Mouse (Mus musculus) lung, adult 2 months (tissue): ENCODE measurements around the gene Alpk1.

Experiments
- CTCF ChIP-seq: fragments of 200-500 bp; IDR thresholded peaks from 2 replicates; pipeline ENCODE4 v1.5.1; 2011; ENCODE audit warnings: mild to moderate bottlenecking, low read length, control low read depth; ENCODE audit not compliant: insufficient read depth
- POLR2A ChIP-seq: fragments of 200-500 bp; IDR thresholded peaks from 2 replicates; pipeline ENCODE4 v1.6.1; 2011; ENCODE audit warnings: low read depth, mild to moderate bottlenecking, control low read depth, low read length, borderline replicate concordance; ENCODE audit errors: extremely low read depth

DNA sequence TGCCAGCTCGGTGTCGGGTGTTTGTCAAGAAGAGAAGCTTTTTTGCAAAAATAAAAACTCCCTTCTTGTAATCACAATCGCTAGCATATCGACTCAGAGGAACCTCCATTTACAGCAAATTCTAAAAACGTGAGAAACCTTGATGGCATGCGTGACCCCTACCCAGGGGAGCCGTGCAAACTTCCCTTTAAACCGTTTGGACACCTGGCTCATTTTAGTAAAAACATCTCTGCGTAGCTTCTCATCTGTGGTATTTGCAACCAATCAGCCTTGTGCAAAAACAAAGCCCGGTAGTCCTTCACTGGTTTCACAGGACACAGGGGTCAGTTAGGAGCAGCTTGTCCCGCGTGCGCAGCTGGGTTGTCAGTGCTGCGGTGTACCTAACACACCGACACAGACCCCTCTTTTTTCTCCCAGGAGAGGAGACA lies 10.7 kb upstream of the Alpk1 start:
- TF ChIP-seq CTCF (no peak), POLR2A (no peak)
